Mouse (Mus musculus) heart, embryonic 14.5 days (tissue): Measurements from ENCODE around the gene M1ap. TPM values are rescaled to one million over a fixed set of nuclear protein-coding genes. Genes with fewer than 3 reads are reported as not detected.

Experiments
- ATAC-seq: fragments of 200-750 bp; cut with Nextera tagmentation; 2 replicates; pipeline ENCODE4 v1.8.0; 2017; ENCODE audit warnings: low read depth, moderate TSS enrichment; ENCODE audit not compliant: insufficient number of reproducible peaks, insufficient read depth, low FRiP score
- H3K27ac ChIP-seq, 2 experiments: fragments of 200-500 bp in 1 of 2; fragments of 300-500 bp in 1 of 2; sonication (generic) in 1 of 2; replicated peaks in 1 of 2; 2 replicates each; pipeline ENCODE4 v1.5.1; 2012 to 2014; ENCODE audit warnings: low read depth in 2 of 2, low read length in 2 of 2, control low read depth in 1 of 2, mild to moderate bottlenecking in 1 of 2, mixed read lengths in 1 of 2; ENCODE audit not compliant: control insufficient read depth in 1 of 2, insufficient read depth in 1 of 2
- H3K27me3 ChIP-seq: fragments of 300-500 bp; sonication (generic); 2 replicates; pipeline ENCODE4 v1.6.1; 2014; ENCODE audit warnings: mild to moderate bottlenecking, low read length, control low read depth; ENCODE audit not compliant: control insufficient read depth, insufficient read depth
- H3K36me3 ChIP-seq: fragments of 300-500 bp; sonication (generic); 2 replicates; pipeline ENCODE4 v1.6.1; 2014; ENCODE audit warnings: mild to moderate bottlenecking, control low read depth, low read length, mixed read lengths; ENCODE audit not compliant: control insufficient read depth, insufficient read depth
- H3K4me1 ChIP-seq, 2 experiments: fragments of 200-500 bp in 1 of 2; fragments of 300-500 bp in 1 of 2; sonication (generic) in 1 of 2; 2 replicates each; pipeline ENCODE4 v1.6.1; 2012 to 2014; ENCODE audit warnings: low read length in 2 of 2, control low read depth in 1 of 2, mixed read lengths in 1 of 2; ENCODE audit not compliant: control insufficient read depth in 2 of 2, insufficient read depth in 2 of 2
- H3K4me2 ChIP-seq: fragments of 300-500 bp; sonication (generic); 2 replicates; pipeline ENCODE4 v1.6.1; 2014; ENCODE audit warnings: mild to moderate bottlenecking, low read length
- H3K4me3 ChIP-seq, 2 experiments: fragments of 200-500 bp in 1 of 2; fragments of 300-500 bp in 1 of 2; sonication (generic) in 1 of 2; 2 replicates each; pipeline ENCODE4 v1.5.1; 2012 to 2014; ENCODE audit warnings: low read length in 2 of 2, mild to moderate bottlenecking in 2 of 2, control low read depth in 1 of 2, low read depth in 1 of 2, moderate library complexity in 1 of 2; ENCODE audit not compliant: control insufficient read depth in 1 of 2, insufficient read depth in 1 of 2
- H3K9ac ChIP-seq: fragments of 300-500 bp; sonication (generic); 2 replicates; pipeline ENCODE4 v1.6.1; 2014; ENCODE audit warnings: mild to moderate bottlenecking, low read length
- H3K9me3 ChIP-seq: fragments of 300-500 bp; sonication (generic); 2 replicates; pipeline ENCODE4 v1.6.1; 2016; ENCODE audit warnings: low read length, control low read depth; ENCODE audit not compliant: control insufficient read depth
- WGBS: fragments of 180-500 bp; shearing (Covaris S2); extraction: QIAGEN DNeasy Blood & Tissue Kit; methylation state at CpG from one replicate; pipeline ENCODE4 v1.1.7; 2014; 5-methylcytosine and 5-hydroxymethylcytosine counted together
- polyA plus RNA-seq: library from polyadenylated mRNA; unstranded; fragments of >200 nt; fragmentation: Nextera tagmentation; extraction: Ambion mirVana; gene quantifications from 2 replicates; pipeline ENCODE4 v1.2.1, GENCODE M21; 2014

M1ap gene
- polyA plus RNA-seq, 1 experiment from 2014 or later, result 0.35 TPM

GRCm38 (mm10) chr6:83034463-83035055 lies 87.9 kb downstream of the M1ap start:
- no peaks in the 10 kb centered on the region for H3K9me3 ChIP-seq
- H3K36me3 ChIP-seq, result 0 out of 2 replicates have a peak, but pooled peaks cover 4% of the 10 kb centered on the region
- no peak for ATAC-seq
- peak overlapping the region; percentile 92 for H3K4me2 ChIP-seq
- peaks cover 12% of the 10 kb centered on the region for H3K27me3 ChIP-seq
- peak overlapping the region; percentile 83; the same call in 1 of the 2 replicates for H3K9ac ChIP-seq
- H3K4me3 ChIP-seq, result peak overlapping the region; percentile 68 to 75
- WGBS, result 34% methylated on average over 5 of the region's 5 CpGs
- H3K27ac ChIP-seq, result no peak overlapping the region
- H3K4me1 ChIP-seq, result peaks cover 17 to 19% of the 10 kb centered on the region in 2 experiments

DNA sequence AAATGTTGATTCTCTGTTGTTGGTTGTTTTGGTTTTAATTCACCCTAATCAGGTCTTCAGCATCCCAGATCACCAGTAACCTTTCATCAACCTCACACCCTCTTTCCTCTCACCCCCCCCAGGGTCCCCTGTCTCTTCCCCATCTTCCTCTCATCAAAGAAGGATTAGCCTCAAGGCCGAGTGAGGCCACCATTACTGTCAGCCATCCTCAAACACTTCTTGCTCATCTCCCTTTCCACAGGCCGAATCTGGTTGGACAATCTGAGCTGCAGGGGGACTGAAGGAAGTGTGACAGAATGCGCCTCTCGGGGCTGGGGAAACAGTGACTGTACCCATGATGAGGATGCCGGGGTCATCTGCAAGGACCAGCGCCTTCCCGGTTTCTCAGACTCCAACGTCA lies 90.5 kb downstream of the M1ap start:
- peaks cover 1% of the 10 kb centered on the region for H3K27me3 ChIP-seq
- H3K36me3 ChIP-seq, result no peaks in the 10 kb centered on the region
- WGBS, result 83% methylated on average over 8 of the region's 8 CpGs
- H3K9me3 ChIP-seq, result no peaks in the 10 kb centered on the region
- ATAC-seq, result no peak
- peaks cover 5 to 12% of the 10 kb centered on the region in 2 experiments; a peak in 3 of 4 replicates for H3K4me1 ChIP-seq
- H3K4me2 ChIP-seq, result no peak overlapping the region
- H3K9ac ChIP-seq, result no peak overlapping the region
- no peak overlapping the region for H3K27ac ChIP-seq
- no peak overlapping the region for H3K4me3 ChIP-seq

DNA sequence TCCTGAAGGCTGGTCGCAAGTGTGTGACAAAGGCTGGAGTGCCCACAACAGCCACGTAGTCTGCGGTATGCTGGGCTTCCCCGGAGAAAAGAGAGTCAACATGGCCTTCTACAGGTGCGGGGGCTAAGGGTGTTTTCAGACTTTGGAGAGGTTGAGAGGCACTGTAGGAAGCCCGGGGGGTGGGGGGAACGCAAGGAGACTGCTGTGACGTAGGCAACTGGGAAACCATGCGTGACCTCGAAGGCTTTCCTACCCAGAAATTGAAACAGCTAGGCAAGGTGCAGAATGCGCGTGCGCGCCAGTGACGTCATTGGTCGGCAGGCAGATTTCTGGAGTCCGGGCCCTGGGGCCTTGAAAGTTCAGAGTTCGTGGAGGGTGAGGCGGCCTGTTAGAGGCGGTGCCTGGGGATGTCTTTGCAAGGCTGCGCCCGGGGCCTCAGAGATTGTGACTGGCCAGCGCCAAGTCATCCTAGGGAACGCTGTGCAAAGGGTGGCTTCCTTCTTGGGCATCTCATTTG lies 91.9 kb downstream of the M1ap start:
- Histone ChIP-seq H3K9me3 (no peaks in the 10 kb centered on the region), H3K4me2 (peak overlapping the region; percentile 52), H3K4me3 (peak overlapping the region; percentile 13 to 22; a peak in 2 of 4 replicates), H3K27me3 (no peaks in the 10 kb centered on the region; the same call in 1 of the 2 replicates), H3K4me1 (peaks cover 5 to 11% of the 10 kb centered on the region in 2 experiments; a peak in 2 of 4 replicates), H3K9ac (no peak overlapping the region; the same call in 1 of the 2 replicates), H3K27ac (no peak overlapping the region), H3K36me3 (no peaks in the 10 kb centered on the region)
- 14% methylated on average over 24 of the region's 24 CpGs for WGBS
- ATAC-seq, result 0 out of 2 replicates have a peak, but pooled peaks have one; percentile 22

DNA sequence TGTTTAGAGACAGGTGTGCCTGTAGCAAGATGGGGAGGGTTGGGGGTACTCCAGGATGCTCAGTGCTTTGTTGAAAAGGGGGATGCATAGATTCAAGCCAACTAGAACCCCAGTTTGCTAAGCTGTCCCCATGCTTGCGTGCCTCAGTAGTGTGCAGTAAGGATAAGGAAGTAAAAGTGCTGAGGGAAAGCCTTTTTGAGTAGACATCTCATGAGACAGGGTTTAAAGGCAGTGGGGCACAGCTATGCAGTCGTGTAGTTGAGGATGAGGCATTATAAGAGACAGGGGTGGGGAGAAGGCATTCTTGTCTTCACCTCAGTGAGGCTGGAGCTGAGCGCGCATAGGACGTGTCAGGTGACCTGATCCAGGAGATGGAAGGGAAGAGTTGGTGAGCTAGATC lies 93.9 kb downstream of the M1ap start:
- Histone ChIP-seq H3K36me3 (no peaks in the 10 kb centered on the region), H3K4me1 (peaks cover 17 to 19% of the 10 kb centered on the region in 2 experiments), H3K27me3 (no peaks in the 10 kb centered on the region; the same call in 1 of the 2 replicates), H3K9me3 (no peaks in the 10 kb centered on the region), H3K9ac (no peak overlapping the region), H3K4me2 (no peak overlapping the region), H3K27ac (no peak overlapping the region), H3K4me3 (no peak overlapping the region)
- ATAC-seq, result no peak
- 80% methylated on average over 5 of the region's 5 CpGs for WGBS

DNA sequence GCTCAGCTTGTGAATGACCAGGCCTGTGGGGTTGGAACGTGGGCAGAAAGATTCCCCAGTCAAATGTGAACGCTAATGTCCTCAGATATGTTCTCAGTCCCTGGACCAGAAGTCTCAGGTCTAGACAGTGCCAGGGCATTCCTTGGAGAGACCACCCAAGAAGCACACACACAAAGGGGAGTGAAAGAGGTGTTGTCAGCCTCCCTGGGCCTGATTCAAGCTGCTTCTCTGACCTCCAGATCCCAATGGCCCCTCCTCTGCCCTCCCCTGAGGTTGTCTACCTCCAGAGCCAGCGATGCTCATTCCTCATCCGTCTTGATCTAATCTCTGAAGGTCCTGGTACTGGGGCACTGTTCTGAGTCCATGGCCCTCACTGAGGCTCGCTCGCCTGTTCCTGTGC lies 96.9 kb downstream of the M1ap start:
- peaks cover 16 to 17% of the 10 kb centered on the region in 2 experiments for H3K4me1 ChIP-seq
- no peak overlapping the region for H3K4me2 ChIP-seq
- no peaks in the 10 kb centered on the region for H3K36me3 ChIP-seq
- no peaks in the 10 kb centered on the region for H3K9me3 ChIP-seq
- ATAC-seq, result no peak
- peaks cover 2% of the 10 kb centered on the region; the same call in 1 of the 2 replicates for H3K27me3 ChIP-seq
- H3K4me3 ChIP-seq, result no peak overlapping the region
- 73% methylated on average over 6 of the region's 6 CpGs for WGBS
- no peak overlapping the region for H3K9ac ChIP-seq
- H3K27ac ChIP-seq, result no peak overlapping the region

DNA sequence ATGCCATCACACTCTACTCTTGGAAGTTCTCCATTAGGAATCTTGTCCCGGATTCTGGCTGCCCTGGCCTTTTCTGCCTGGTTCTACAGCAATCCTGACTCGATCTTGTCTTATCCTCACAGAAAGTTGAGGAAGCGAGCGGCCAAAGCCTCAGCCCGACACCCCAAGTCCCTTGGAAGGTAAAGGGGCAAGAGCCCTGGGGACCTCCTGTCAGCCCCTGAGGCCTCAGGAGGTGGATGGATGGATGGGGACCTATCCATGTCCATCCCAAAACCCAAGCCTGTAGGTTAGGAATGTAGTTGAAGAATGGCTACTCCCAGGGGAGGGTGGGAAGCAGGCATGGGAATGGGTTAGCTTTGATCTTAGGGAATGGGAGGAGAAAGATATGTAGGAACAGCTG lies 97.3 kb downstream of the M1ap start:
- peak overlapping the region; percentile 52 to 70; a peak in 3 of 4 replicates for H3K27ac ChIP-seq

DNA sequence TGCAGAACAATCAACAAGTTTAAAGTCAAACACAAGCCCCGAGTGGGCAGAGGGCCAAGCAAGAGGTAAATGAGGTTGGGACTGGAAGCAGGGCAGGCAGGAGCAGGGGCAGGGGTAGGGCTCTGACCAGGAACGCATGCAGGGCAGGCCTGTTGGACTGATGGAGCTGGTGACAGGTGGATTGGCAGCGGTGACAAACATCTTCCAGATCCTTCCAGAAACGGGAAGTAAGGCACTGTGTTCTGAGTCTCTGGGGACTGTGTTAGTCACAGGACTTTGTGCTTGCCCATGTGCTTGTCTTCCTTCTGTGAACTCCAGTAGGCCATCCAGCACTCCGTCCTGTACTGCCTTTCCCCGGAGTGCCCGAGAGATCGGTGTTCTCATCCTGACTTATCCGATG lies 98.0 kb downstream of the M1ap start:
- H3K4me2 ChIP-seq, result no peak overlapping the region
- peak; percentile 72 for ATAC-seq

More for the DNA sequence above, 97.3 kb downstream of the M1ap start:
- Histone ChIP-seq H3K9me3 (no peaks in the 10 kb centered on the region), H3K4me2 (no peak overlapping the region), H3K4me1 (peaks cover 16 to 17% of the 10 kb centered on the region in 2 experiments), H3K9ac (no peak overlapping the region), H3K36me3 (no peaks in the 10 kb centered on the region), H3K4me3 (no peak overlapping the region), H3K27me3 (peaks cover 2% of the 10 kb centered on the region; the same call in 1 of the 2 replicates)
- WGBS, result 92% methylated on average over 5 of the region's 5 CpGs
- ATAC-seq, result no peak

More for the DNA sequence above, 98.0 kb downstream of the M1ap start:
- Histone ChIP-seq H3K9me3 (no peaks in the 10 kb centered on the region), H3K27ac (peak overlapping the region; percentile 52 to 70), H3K27me3 (peaks cover 2% of the 10 kb centered on the region; the same call in 1 of the 2 replicates), H3K4me1 (peaks cover 16 to 17% of the 10 kb centered on the region in 2 experiments), H3K4me3 (no peak overlapping the region), H3K9ac (no peak overlapping the region), H3K36me3 (no peaks in the 10 kb centered on the region)
- WGBS, result 12% methylated on average over 9 of the region's 9 CpGs
